Mouse (Mus musculus): ENCODE data around the gene Crebzf. TPM values are rescaled to one million over a fixed set of nuclear protein-coding genes. Genes with fewer than 3 reads are reported as not detected.

The Crebzf gene
- total and polyA plus RNA-seq, 3 experiments, result 110 to 120 (median 117) TPM

GRCm38 (mm10) chr7:90432221-90432620 is 10.3 kb upstream of the Crebzf start:
- peaks cover 21% of the 10 kb centered on the region for H3K27me3 ChIP-seq (ENCODE audit: insufficient read depth, low read length)
- no peaks in the 10 kb centered on the region for H3K36me3 ChIP-seq (replicated peaks)
- ATAC-seq (ENCODE audit: extremely low read depth, insufficient number of reproducible peaks, low FRiP score, poor library complexity, severe bottlenecking), result no peak
- H3K4me3 ChIP-seq (ENCODE audit: low read depth, low read length), result no peak overlapping the region
- H3K4me1 ChIP-seq (ENCODE audit: insufficient read depth, low read depth, low read length), result no peaks in the 10 kb centered on the region
- no peaks in the 10 kb centered on the region for H3K9me3 ChIP-seq (replicated peaks)
- no peak for DNase-seq (ENCODE audit: low spot score)
- no peak for TF ChIP-seq POLR2AphosphoS5 (IDR thresholded peaks at IDR 0.05; ENCODE audit: insufficient replicate concordance, low read depth, low read length)
- TF ChIP-seq GATA1 (IDR thresholded peaks at IDR 0.05; ENCODE audit: borderline replicate concordance, low read length), result no peak
- TF ChIP-seq GATA2 (IDR thresholded peaks at IDR 0.05; ENCODE audit: borderline replicate concordance, low read depth, low read length), result no peak
- no peak for TF ChIP-seq TAL1 (conservative IDR thresholded peaks at IDR 0.05; ENCODE audit: low read depth, low read length)
- TF ChIP-seq CTCF (IDR thresholded peaks at IDR 0.05; ENCODE audit: low read depth, low read length), result no peak

GRCm38 (mm10) chr7:90440044-90440443 is 2.5 kb upstream of the Crebzf start:
- no peaks in the 10 kb centered on the region for H3K9me3 ChIP-seq (replicated peaks)
- peaks cover 4% of the 10 kb centered on the region; the same call in 1 of the 2 replicates for H3K4me1 ChIP-seq (ENCODE audit: insufficient read depth, low read depth, low read length)
- peaks cover 12% of the 10 kb centered on the region for H3K36me3 ChIP-seq (replicated peaks)
- DNase-seq (ENCODE audit: low spot score) (no peak), ATAC-seq (ENCODE audit: extremely low read depth, insufficient number of reproducible peaks, low FRiP score, poor library complexity, severe bottlenecking) (no peak)
- TF ChIP-seq POLR2AphosphoS5 (IDR thresholded peaks at IDR 0.05; ENCODE audit: insufficient replicate concordance, low read depth, low read length), result no peak
- TF ChIP-seq TAL1 (conservative IDR thresholded peaks at IDR 0.05; ENCODE audit: low read depth, low read length), result no peak
- no peak for TF ChIP-seq GATA1 (IDR thresholded peaks at IDR 0.05; ENCODE audit: borderline replicate concordance, low read length)
- no peak for TF ChIP-seq CTCF (IDR thresholded peaks at IDR 0.05; ENCODE audit: low read depth, low read length)
- no peak for TF ChIP-seq GATA2 (IDR thresholded peaks at IDR 0.05; ENCODE audit: borderline replicate concordance, low read depth, low read length)
- H3K4me3 ChIP-seq (ENCODE audit: low read depth, low read length), result no peak overlapping the region
- H3K27me3 ChIP-seq (ENCODE audit: insufficient read depth, low read length), result peaks cover 8% of the 10 kb centered on the region; the same call in 1 of the 2 replicates

GRCm38 (mm10) chr7:90442070-90442469 is 459 bp upstream of the Crebzf start:
- peaks cover 4% of the 10 kb centered on the region; the same call in 1 of the 2 replicates for H3K4me1 ChIP-seq (ENCODE audit: insufficient read depth, low read depth, low read length)
- peaks cover 7% of the 10 kb centered on the region; the same call in 1 of the 2 replicates for H3K27me3 ChIP-seq (ENCODE audit: insufficient read depth, low read length)
- H3K4me3 ChIP-seq (ENCODE audit: low read depth, low read length), result peak overlapping the region; percentile 99
- H3K36me3 ChIP-seq (replicated peaks), result peaks cover 14% of the 10 kb centered on the region
- TF ChIP-seq POLR2AphosphoS5 (IDR thresholded peaks at IDR 0.05; ENCODE audit: insufficient replicate concordance, low read depth, low read length), result no peak
- TF ChIP-seq TAL1 (conservative IDR thresholded peaks at IDR 0.05; ENCODE audit: low read depth, low read length), result no peak
- no peak for TF ChIP-seq GATA2 (IDR thresholded peaks at IDR 0.05; ENCODE audit: borderline replicate concordance, low read depth, low read length)
- TF ChIP-seq GATA1 (IDR thresholded peaks at IDR 0.05; ENCODE audit: borderline replicate concordance, low read length), result no peak
- no peak for TF ChIP-seq CTCF (IDR thresholded peaks at IDR 0.05; ENCODE audit: low read depth, low read length)
- no peaks in the 10 kb centered on the region for H3K9me3 ChIP-seq (replicated peaks)
- DNase-seq (ENCODE audit: low spot score) (no peak), ATAC-seq (ENCODE audit: extremely low read depth, insufficient number of reproducible peaks, low FRiP score, poor library complexity, severe bottlenecking) (no peak)

- Histone ChIP-seq H3K9me3 (replicated peaks) (no peaks in the 10 kb centered on the region), H3K36me3 (replicated peaks) (peaks cover 19% of the 10 kb centered on the region), H3K4me1 (ENCODE audit: insufficient read depth, low read depth, low read length) (peaks cover 11% of the 10 kb centered on the region; the same call in 1 of the 2 replicates), H3K4me3 (ENCODE audit: low read depth, low read length) (peak overlapping the region; percentile 99), H3K27me3 (ENCODE audit: insufficient read depth, low read length) (no peaks in the 10 kb centered on the region)
- no peak for TF ChIP-seq TAL1 (conservative IDR thresholded peaks at IDR 0.05; ENCODE audit: low read depth, low read length)
- TF ChIP-seq CTCF (IDR thresholded peaks at IDR 0.05; ENCODE audit: low read depth, low read length), result no peak
- TF ChIP-seq GATA1 (IDR thresholded peaks at IDR 0.05; ENCODE audit: borderline replicate concordance, low read length), result no peak
- TF ChIP-seq GATA2 (IDR thresholded peaks at IDR 0.05; ENCODE audit: borderline replicate concordance, low read depth, low read length), result no peak
- peak; percentile 79 for DNase-seq (ENCODE audit: low spot score)
- no peak for ATAC-seq (ENCODE audit: extremely low read depth, insufficient number of reproducible peaks, low FRiP score, poor library complexity, severe bottlenecking)
Observed at GRCm38 (mm10) chr7:90443101-90444091, 867 bp downstream of the Crebzf start.

GRCm38 (mm10) chr7:90444206-90444605 is 1.7 kb downstream of the Crebzf start:
- Histone ChIP-seq H3K4me1 (ENCODE audit: insufficient read depth, low read depth, low read length) (peaks cover 11% of the 10 kb centered on the region; the same call in 1 of the 2 replicates), H3K27me3 (ENCODE audit: insufficient read depth, low read length) (no peaks in the 10 kb centered on the region)
- DNase-seq (ENCODE audit: low spot score), result no peak

More at GRCm38 (mm10) chr7:90444206-90444605, 1.7 kb downstream of the Crebzf start:
- peaks cover 22% of the 10 kb centered on the region for H3K36me3 ChIP-seq (replicated peaks)
- no peaks in the 10 kb centered on the region for H3K9me3 ChIP-seq (replicated peaks)
- ATAC-seq (ENCODE audit: extremely low read depth, insufficient number of reproducible peaks, low FRiP score, poor library complexity, severe bottlenecking), result no peak
- H3K4me3 ChIP-seq (ENCODE audit: low read depth, low read length), result peak overlapping the region; percentile 99
- TF ChIP-seq TAL1 (conservative IDR thresholded peaks at IDR 0.05; ENCODE audit: low read depth, low read length) (no peak), GATA1 (IDR thresholded peaks at IDR 0.05; ENCODE audit: borderline replicate concordance, low read length) (no peak), CTCF (IDR thresholded peaks at IDR 0.05; ENCODE audit: low read depth, low read length) (no peak), GATA2 (IDR thresholded peaks at IDR 0.05; ENCODE audit: borderline replicate concordance, low read depth, low read length) (no peak), POLR2AphosphoS5 (IDR thresholded peaks at IDR 0.05; ENCODE audit: insufficient replicate concordance, low read depth, low read length) (no peak)

All from G1E (cell line).